Mouse (Mus musculus): ENCODE measurements around the gene Calcoco1. TPM values are rescaled to one million over a fixed set of nuclear protein-coding genes. Genes with fewer than 3 reads are reported as not detected.

Gene Calcoco1
- total RNA-seq (2021), result 10 to 100 TPM; 58.1 to 58.3 TPM
- long read RNA-seq, experiment 1, transcript Calcoco1-201 (15 exons, 2,824 nt), result major isoform, 31 of 45 reads
- long read RNA-seq, experiment 1, partial matches to known transcripts, result 9 of 45 reads
- long read RNA-seq, experiment 1, other reads (novel, unspliced or antisense), result 5 of 45 reads
- long read RNA-seq, experiment 2, transcript Calcoco1-201 (15 exons, 2,824 nt), result major isoform, 55 of 76 reads
- long read RNA-seq, experiment 2, partial matches to known transcripts, result 11 of 76 reads
- long read RNA-seq, experiment 2, other reads (novel, unspliced or antisense), result 7 of 76 reads

DNA sequence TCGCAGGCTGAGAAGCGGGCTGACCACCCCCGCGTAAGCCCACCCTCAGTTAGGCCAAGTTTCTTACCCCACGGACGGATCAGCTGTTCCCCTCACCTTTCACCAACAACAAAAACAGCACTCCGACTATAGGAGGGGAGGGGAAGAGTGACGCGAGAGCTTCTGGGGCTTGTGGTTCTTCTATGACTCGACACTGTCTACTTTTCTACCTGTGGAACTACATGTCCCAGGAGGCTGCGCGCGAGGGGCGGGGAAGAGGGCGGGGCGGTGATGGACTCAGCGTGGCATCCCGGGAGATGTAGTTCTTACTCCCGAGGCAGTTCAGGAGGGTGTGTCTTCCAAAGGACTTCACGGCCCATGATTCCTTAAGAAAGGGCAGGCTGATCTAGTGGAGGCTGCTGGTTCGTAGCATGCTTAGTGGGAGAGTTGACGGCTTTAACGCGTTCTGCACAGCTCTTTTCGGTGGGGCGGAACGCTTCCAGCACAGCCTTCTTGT, at the start of gene Calcoco1:
TSS of gene Calcoco1 (minus strand) at position 199 of the 496 bp plus-strand sequence.
- DNase-seq, result peak; percentile 99

DNA sequence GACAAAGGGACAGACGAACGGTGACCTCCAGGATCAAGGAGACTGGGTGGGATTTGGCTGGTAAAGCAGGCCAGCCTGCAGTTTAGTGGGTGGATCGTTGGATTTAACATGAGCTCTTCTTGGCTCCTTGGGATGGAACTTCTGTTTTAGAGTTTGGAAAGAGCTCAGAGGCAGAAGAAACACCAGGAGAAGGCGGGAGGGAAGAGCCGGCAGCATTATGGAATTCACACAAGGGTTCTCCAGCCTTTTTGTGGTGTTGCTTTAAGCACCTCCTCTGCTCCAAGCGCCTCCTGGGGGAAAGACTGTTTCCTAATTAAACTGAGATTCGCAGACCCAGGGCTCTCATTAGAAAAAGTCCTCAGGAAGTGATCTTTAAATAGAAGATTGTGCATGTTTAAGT, 48.9 kb upstream of the Calcoco1 start:
- DNase-seq, result no peak

DNA sequence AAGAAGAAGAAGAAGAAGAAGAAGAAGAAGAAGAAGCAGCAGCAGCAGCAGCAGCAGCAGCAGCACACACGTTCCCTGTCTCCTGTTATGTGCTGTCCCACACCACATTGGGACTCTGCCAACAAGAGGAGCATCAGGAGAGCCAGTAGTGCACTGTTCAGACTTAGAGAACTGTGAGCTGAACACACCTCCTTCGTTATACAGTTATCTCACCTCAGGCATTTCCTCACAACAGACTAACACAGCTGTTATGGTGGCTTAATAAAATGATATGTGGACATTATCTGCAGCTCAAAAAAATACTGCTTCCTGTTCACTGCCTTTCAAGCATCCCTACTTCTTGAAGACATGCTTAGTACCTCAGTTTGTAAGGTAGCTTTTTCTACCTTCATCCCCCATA, 43.2 kb upstream of the Calcoco1 start:
- no peak for DNase-seq

DNA sequence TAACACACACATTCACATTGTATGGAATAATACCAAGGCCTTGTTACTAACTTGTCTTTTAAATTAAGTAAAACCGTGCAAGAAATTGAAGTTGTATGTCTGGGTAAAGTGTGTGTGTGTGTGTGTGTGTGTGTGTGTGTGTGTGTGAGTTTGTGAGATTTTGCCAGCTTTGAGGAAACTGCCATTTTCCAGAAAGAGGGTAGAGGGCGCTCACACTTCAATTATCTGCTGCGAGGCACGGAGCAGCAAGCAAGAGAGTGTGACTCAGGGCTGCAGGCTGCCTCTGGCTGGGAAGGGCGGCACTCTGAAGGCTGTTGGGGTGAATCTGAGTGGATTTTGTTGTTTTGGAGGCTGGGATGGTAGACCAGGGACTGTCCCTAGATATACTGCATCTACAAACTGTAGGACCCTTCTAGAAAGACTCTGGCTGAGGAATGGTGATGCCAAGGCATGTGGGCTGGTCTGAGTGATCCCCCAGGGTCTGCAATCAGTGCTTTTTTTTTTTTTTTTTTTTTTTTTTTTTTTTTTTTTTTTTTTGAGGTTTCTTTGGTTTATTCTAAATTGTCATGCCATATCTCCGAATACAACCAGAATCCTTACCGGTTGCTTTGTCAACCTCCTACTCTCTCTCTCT, 39.9 kb upstream of the Calcoco1 start:
- DNase-seq, result peak; percentile 43

DNA sequence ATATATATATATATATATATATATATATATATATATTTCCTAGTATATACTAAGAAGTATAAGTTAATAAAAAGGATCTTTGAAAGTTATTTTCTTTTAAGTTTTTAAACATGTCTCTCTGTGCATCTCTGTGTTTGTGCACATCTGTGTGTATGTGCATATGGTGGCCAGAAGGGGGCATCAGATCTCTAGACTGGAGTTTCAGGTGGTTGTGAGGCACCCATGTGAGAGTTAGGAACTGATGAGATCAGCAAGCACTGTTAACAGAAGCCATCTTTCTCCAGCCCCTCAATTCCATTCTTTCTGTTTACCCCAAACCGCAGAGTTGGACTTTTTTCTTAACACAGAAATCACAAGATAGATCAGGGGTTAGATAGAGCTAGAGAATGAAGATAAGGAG, 35.7 kb upstream of the Calcoco1 start:
- no peak for DNase-seq

DNA sequence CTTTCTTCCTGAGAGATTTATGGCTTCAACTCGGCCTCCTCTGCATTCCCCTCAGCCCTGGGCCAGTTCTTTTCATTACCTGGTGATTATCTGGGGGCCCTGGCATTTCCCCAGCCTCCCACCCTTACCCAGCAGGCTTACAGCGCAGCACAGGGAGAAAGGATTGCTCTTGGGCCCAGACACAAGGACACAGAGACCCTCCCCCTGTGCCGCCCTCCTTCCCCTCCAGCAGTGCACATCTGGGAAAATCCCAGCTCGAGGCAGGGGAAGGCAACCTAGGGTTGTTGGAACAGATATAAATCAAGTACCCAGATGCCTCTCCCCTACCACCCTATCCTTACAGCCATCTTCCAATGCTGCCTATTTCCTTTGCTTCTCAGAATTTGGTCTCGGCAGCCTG, 33.1 kb upstream of the Calcoco1 start:
- no peak for DNase-seq

DNA sequence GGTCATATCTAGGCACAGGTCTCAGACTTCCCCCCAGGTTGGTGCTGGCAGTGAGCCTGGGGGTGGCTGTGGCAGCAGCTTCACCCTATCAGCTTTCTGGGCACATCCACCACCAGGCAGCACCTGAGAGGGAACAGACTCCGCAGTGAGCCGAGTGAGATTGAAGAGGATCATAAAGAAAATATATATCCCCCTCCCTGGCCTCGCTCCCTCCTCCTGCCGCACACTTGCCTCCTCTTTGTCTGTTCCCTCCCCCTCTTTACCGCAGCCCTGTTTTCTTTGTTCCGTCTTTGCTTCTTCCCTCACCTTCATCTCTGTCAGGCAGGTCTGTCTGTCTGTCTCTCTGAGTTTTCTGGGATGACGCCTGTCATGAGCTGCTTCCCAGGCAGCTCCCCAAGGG, 32.4 kb upstream of the Calcoco1 start:
- no peak for DNase-seq

DNA sequence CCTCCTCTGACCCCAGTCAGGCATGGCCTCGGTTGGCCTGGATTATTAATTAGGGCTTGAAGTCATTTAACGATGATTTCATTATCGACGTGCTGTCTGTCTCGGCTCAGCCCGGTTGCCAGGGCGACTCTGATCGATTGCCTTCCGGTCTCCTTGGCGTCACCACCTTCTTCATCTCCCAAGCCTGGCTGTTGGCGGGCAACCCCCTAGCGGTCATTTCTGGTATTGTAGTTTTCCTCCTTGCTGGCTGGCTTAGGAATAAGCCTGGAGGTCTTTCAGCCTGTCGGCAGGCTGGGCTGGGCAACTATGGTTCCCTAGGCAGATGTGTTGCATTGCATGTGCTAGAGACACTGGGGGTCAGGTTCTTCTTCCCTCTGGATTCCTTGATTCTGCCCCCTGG, 31.2 kb upstream of the Calcoco1 start:
- DNase-seq, result no peak

DNA sequence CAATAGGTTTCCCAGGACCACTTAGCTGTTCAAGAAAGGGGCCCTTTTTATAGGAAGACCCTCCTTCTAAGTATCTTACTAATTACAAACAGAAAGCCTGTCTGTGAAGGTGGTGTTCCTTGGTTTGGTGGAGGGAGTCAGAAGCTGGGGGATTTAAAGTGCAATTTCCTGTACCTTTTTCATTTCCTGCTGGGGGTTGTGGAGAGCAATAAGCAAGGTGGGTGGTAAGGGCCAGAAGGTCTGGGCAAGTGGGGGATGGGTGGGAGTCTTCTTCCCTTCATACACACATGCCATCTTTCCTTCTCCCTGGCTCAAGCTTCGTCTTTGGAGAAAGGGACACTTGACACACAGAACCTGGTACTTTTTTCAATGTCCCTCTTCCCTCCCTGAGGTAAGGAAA, 30.2 kb upstream of the Calcoco1 start:
- DNase-seq, result no peak

DNA sequence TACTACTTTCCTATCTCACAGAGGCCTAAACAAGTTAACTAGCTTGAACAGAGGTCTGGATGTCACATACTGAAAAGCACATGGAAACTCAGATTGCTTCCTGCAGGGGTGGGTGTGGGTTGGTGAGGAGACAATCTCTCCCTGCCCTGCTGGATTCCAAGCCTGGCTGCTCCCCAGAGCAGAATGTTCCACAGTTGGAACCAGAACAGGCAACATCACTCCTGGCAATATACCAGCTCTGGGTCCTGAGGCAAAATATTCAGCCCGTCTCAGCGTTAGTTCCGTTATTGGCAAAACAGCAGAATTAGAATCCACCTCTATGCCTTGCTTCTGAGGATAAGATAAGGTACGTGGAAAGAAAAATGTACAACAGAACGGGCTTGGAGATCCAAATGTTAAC, 28.3 kb upstream of the Calcoco1 start:
- peak; percentile 40 for DNase-seq

DNA sequence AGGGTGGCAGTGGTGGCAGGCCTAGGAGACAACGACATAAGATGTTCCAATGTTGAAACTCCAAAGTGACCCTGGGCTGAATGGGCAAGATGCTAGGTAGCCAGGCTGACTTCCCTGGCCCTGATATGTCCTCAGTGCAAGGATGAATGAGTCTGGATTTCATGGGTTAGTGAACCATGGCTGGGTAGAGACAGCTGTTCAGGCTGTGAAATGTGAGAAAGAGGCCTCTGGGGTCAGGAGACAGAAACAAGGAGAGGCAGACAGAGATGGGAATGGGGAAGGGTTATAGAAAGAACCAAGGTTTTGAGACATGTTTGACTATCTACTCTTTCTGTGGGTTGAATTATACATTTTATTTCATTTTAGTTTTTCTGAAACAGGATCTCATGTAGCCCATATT, 27.1 kb upstream of the Calcoco1 start:
- no peak for DNase-seq

DNA sequence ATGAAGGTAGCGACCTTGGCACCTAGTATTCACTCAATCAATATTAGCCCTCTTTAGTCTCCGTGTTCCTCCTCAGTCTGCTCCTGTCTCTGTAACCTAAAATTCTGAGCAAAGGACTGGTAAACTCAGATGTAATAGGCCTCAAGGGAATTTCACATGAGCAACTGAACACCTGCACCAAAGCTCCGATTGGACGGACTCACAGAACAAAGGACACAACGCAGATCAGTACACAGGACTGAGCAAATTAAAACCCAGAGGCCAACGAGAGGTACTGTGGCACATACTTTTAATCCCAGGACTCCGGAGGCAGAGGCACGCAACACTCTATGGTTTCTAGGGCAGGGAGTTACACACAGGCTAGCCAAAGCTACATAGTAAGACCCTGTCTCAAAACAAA, 25.9 kb upstream of the Calcoco1 start:
- DNase-seq, result no peak

DNA sequence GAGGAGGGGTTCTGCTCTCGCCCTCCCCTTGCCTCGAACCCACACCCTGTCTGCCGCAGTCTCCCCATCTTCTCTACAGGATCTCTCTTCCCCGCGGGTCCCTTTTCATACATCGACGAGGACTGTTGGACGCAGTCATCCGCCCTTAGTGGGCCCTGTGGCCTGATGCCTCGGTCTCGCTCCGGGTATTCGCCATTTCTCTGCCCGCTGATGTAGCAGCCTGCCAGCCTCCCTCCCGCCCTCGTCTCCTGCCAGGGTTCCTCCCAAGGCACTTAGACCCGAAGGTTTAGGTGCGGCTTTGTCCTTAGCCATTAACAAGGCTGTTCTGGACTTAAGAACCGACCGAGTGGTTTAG, 25.3 kb upstream of the Calcoco1 start:
- no peak for DNase-seq

DNA sequence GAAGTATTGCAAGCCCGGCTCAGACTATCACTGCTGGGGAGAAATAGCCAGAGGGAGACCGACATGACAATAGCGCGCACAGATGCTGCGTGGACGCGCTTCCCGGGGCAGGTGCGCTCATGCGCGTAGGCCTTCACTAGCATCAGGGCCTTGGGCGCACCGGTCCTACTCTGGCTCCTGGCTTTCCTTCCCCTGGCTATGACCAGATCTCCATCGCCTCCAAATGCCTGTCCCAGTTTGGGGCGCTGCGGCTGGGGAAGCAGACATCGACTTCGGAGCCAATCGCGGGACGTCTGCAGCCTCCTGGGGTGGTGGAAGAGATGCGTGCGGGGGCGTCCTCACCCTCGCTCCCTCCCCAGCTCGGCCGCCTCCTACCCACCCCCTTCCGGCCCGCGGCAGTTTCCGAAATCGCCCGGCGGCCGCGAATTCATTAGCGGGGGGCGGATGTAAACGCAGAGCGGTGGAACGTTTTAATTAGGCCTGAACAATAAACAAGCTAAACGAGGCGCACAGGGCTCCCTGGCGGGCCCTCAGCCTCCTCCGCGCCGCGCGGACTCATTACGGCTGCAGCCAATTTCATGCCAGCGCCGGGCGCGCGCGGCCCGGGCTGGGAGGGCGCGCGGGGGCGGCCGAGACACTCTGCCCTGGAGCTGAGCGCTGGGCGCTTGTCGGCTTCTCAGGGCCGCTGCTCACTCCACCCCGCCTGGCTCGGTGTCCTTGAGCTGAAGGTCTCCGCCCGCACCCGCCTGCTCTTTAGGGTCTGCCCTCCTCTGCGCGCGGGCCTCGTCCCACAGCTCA, 24.7 kb upstream of the Calcoco1 start:
- DNase-seq, result peak; percentile 39

DNA sequence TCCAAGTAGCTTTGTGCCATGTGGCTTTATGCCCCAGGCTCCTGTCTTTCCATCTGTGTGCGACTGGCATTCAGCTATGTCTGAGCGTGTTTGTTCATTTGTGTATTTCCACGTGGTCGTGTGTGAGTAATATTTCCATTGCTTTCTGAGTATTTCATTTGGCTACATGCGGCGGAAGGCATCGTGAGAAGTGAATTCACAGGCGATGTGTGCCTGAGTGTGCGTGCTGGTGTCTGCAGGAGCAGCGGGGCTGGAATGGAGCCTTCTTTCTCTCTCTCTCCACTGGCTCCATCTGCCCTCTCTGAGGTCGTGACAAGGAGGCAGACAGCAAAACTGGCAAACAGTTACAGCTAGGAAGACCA, 24.1 kb upstream of the Calcoco1 start:
- DNase-seq, result no peak

DNA sequence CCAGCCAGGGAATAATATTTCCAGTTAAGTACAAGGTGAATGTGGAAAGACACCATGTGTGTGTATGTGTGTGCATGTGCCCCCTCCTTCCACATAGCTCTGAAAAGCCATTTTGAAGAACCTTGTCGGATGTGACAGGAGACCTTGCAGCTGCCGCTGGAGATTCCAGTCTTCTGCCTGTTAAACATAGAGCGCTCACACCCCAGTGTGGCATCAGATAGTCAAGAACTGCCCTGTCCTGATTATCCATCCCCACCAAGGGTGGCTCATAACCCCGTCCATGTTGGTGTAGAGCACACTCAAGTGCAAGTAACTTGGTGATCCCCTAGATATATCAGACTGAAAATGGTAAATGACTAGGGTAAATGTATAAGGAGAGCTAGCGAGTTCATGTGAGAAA, 23.4 kb upstream of the Calcoco1 start:
- DNase-seq, result no peak

DNA sequence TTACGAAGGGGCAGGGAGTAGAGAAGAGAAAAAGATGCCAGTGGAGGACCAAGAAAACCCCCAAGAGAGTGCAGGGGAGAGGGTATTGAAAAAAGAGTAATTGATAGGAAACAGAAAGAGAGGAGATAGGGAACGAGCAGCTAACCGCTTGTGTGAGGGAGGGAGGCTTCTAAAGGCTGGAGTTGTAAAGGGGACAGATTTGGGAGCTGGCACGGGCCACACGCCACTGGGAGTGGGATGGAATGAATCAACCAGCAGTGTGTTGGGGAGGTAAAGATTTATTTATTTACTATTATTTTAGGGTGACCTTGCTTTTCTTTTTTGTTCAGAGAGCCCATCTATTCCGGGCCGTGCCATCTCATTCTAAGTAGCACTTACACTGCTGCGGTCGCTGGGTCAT, 22.9 kb upstream of the Calcoco1 start:
- DNase-seq, result no peak

DNA sequence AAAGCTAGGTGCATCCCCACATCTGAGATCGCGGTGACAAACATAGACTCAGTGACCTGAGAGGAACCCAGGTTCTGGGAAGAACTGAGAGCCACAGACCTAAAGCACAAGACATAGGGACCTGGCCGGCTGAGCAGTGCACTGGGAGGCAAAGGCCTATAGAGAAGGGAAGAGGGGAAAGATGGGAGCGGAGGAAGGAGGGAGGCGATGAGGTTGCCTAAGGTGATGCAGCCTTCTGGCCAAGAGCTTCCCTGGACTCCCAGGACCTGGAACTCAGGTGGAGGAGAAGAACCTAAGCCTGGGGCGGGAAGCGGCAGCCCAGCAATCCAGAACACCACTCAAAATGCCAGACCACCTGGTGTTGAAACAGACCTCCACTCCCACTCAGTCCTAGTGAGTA, 22.4 kb upstream of the Calcoco1 start:
- no peak for DNase-seq

DNA sequence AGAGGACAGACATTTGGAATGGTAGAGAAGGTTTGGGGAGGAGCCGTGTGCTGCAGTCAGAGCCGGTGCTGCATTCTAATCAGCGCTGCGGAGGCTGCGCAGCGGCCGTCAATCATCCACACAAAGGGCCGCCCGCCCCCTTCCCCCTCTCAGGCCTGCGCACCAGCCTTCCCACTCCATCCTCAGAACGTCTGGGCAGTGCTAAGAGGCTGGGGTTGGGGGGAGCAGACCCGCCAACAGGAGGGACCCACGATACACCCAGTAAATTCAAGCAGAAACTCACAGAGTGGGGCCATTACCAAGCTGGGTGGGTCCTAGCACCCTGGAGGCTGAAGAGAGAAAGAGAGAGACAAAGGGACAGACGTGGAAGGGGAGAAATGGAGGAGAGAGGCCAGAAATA, 22.0 kb upstream of the Calcoco1 start:
- no peak for DNase-seq

DNA sequence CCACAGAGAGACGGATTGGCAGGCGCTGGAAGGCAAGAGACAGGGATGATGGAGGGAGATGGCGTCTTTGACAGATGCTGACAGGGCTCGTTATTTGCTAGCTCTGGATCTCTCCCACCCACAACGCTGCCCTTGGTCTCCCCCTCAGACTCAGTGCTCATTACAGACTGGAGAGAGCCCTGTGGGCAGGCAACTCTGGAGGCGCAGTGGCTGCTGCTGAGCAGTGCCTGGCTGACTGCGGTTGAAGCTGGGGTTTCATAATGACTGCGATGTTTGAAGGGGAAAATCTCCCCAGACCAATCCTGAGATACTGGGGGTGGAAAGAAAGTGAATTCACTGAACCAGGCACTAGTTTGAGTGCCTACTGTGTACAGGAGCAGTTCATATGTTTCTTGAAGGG, 21.2 kb upstream of the Calcoco1 start:
- no peak for DNase-seq

DNA sequence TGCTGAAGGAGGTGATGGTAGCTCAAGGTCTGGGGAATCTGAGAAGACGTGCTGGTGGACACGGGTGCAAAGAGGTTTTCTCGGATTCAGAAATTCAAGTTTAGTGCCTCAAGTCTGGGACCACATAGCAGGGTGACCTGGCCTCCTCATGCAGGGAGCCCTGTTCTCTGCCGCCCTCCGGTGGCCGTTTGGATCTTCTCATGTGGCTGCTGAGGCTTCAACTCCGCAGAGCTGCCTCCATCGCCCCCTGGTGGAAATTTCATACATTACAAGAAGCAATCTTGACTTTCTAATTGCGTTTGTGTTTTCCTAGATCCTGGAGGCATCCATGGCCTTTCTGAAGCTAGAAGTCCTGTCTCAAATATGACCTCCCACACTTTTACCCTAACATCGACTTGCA, 20.6 kb upstream of the Calcoco1 start:
- DNase-seq, result peak; percentile 81

DNA sequence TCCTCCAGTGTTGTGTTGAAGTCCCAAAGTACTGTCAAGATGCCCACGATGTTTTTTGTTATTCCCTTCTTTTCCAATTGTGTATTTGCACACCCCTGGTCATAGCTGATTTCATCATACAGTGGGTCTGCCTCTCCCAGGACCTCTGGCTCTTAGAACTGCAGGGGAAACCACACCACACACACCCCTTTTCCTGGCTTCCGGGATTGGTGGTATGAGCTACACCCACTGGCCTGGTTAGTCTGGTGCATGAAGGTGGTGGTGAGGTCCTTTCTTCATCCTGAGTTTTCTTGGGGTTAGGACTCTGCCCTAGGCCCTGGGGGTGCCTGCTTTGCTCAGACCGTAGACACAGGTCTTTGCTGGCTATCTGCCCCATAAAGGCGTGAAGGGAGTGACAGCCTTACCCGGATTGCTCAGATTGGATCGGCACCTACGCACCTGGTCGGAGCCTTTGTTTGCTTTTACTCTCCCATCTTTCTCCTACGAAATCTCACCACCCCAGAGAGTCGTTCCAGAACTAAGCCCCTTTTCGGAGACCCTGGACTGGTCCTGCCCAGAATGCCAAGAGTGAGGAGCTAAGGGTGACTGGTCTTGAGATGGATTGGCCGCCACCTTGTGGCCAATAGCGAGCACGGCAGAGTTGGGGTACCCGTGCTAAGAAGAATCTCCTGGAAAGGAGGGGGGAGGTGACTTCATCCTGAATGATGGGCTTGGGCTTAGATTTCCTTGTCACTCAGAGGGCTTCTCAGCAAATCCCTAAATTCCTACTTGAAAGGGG, 17.7 kb upstream of the Calcoco1 start:
- DNase-seq, result no peak

DNA sequence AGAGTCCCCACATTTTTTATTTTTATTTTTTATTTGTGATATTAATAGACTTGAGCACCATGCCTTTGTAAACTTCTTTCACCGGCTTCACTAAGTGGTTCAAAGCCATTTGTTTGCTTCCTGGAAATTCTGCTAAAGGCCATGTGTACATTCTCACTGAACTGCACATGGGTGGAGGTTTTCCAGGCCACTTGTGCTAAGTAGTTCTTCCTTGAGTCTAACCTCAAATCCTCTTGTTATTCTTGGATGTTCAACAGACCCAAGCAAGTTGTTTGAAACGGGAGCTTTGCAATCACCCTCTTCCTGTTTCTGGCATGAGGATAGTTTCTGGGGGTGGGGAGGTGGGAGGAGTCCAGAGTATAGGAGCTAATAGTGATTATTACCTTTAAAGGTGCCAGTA, 16.5 kb upstream of the Calcoco1 start:
- no peak for DNase-seq

All from gastrocnemius, postnatal 25 days (tissue).